Mouse (Mus musculus) embryonic facial prominence, embryonic 13.5 days (tissue): ENCODE measurements around the gene 4930595D18Rik. TPM values are rescaled to one million over a fixed set of nuclear protein-coding genes. Genes with fewer than 3 reads are reported as not detected.

ENCODE experiments used
- ATAC-seq: fragments of 200-750 bp; cut with Nextera tagmentation; 2 replicates; pipeline ENCODE4 v1.8.0; 2017; ENCODE audit warnings: low read depth; ENCODE audit not compliant: insufficient number of reproducible peaks, insufficient read depth, low FRiP score, low TSS enrichment
- H3K27ac ChIP-seq: fragments of 300-500 bp; sonication (generic); 2 replicates; pipeline ENCODE4 v1.5.1; 2015; ENCODE audit warnings: moderate library complexity, mild to moderate bottlenecking, inconsistent platforms
- H3K27me3 ChIP-seq: fragments of 300-500 bp; sonication (generic); 2 replicates; pipeline ENCODE4 v1.6.1; 2015; ENCODE audit warnings: mild to moderate bottlenecking, inconsistent platforms
- H3K36me3 ChIP-seq: fragments of 300-500 bp; sonication (generic); 2 replicates; pipeline ENCODE4 v1.6.1; 2015; ENCODE audit warnings: mild to moderate bottlenecking, inconsistent platforms
- H3K4me1 ChIP-seq: fragments of 300-500 bp; sonication (generic); 2 replicates; pipeline ENCODE4 v1.6.1; 2015; ENCODE audit warnings: inconsistent platforms
- H3K4me2 ChIP-seq: fragments of 300-500 bp; sonication (generic); 2 replicates; pipeline ENCODE4 v1.6.1; 2015; ENCODE audit warnings: moderate library complexity, mild to moderate bottlenecking, inconsistent platforms
- H3K4me3 ChIP-seq: fragments of 300-500 bp; sonication (generic); 2 replicates; pipeline ENCODE4 v1.5.1; 2015; ENCODE audit warnings: mild to moderate bottlenecking, inconsistent platforms
- H3K9ac ChIP-seq: fragments of 300-500 bp; sonication (generic); 2 replicates; pipeline ENCODE4 v1.6.1; 2015; ENCODE audit warnings: mild to moderate bottlenecking, inconsistent platforms
- H3K9me3 ChIP-seq: fragments of 300-500 bp; sonication (generic); 2 replicates; pipeline ENCODE4 v1.6.1; 2016; ENCODE audit warnings: inconsistent platforms
- WGBS: fragments of 180-500 bp; shearing (Covaris S2); methylation state at CpG from one replicate; pipeline ENCODE4 v1.1.7; 2015; ENCODE audit warnings: mixed read lengths; 5-methylcytosine and 5-hydroxymethylcytosine counted together
- polyA plus RNA-seq: library from polyadenylated mRNA; unstranded; fragments of >200 nt; fragmentation: Nextera tagmentation; extraction: Ambion mirVana; gene quantifications from 2 replicates; pipeline ENCODE4 v1.2.1, GENCODE M21; 2015

Gene 4930595D18Rik
- polyA plus RNA-seq, 1 experiment from 2014 or later = not detected

- Histone ChIP-seq H3K9ac (no peak overlapping the region), H3K4me3 (no peak overlapping the region)
- WGBS = 79% methylated on average over 9 of the region's 9 CpGs
Measured at GRCm38 (mm10) chr12:111193331-111193730, 9.0 kb upstream of the 4930595D18Rik start.

DNA sequence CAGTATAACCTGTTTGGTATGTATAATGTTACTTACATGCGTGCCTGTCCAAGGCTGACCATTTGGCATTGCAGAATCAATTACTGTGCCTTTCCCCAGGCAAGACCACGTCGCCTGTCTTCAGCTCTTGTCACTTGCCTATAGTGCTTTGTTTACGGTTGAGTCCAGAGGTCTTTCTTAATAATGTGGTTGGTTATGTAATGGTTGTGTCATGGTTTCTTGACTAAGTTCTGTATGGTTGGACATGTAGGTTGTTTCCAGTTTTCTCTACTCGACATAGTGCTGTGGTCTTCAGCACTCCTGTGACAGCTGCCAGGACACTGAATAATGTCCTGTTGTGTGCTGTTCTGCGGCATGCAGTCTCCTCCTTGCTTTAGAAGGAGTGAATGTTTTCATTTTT, 8.5 kb upstream of the 4930595D18Rik start:
- peaks cover 16% of the 10 kb centered on the region for H3K4me1 ChIP-seq

More at GRCm38 (mm10) chr12:111193331-111193730, 9.0 kb upstream of the 4930595D18Rik start:
- Histone ChIP-seq H3K36me3 (no peaks in the 10 kb centered on the region), H3K9me3 (no peaks in the 10 kb centered on the region), H3K4me2 (no peak overlapping the region), H3K27me3 (no peaks in the 10 kb centered on the region), H3K4me1 (peaks cover 16% of the 10 kb centered on the region), H3K27ac (no peak overlapping the region; the same call in 1 of the 2 replicates)
- no peak for ATAC-seq

GRCm38 (mm10) chr12:111190891-111191290, 6.6 kb upstream of the 4930595D18Rik start:
- Histone ChIP-seq H3K4me3 (no peak overlapping the region), H3K36me3 (no peaks in the 10 kb centered on the region), H3K4me2 (no peak overlapping the region), H3K4me1 (peaks cover 16% of the 10 kb centered on the region), H3K9me3 (no peaks in the 10 kb centered on the region), H3K9ac (no peak overlapping the region), H3K27me3 (no peaks in the 10 kb centered on the region), H3K27ac (no peak overlapping the region)
- ATAC-seq = no peak
- 57% methylated on average over 2 of the region's 2 CpGs for WGBS

More for the DNA sequence above, 8.5 kb upstream of the 4930595D18Rik start:
- H3K4me2 ChIP-seq = no peak overlapping the region
- H3K36me3 ChIP-seq = no peaks in the 10 kb centered on the region
- H3K27me3 ChIP-seq = no peaks in the 10 kb centered on the region
- H3K9me3 ChIP-seq = no peaks in the 10 kb centered on the region
- ATAC-seq = no peak
- H3K9ac ChIP-seq = no peak overlapping the region
- H3K4me3 ChIP-seq = no peak overlapping the region
- 78% methylated on average over 6 of the region's 6 CpGs for WGBS
- H3K27ac ChIP-seq = no peak overlapping the region

GRCm38 (mm10) chr12:111190355-111190754, 6.1 kb upstream of the 4930595D18Rik start:
- Histone ChIP-seq H3K4me1 (peaks cover 16% of the 10 kb centered on the region), H3K4me3 (no peak overlapping the region), H3K4me2 (no peak overlapping the region), H3K9ac (no peak overlapping the region), H3K27me3 (no peaks in the 10 kb centered on the region), H3K36me3 (no peaks in the 10 kb centered on the region), H3K9me3 (no peaks in the 10 kb centered on the region), H3K27ac (no peak overlapping the region)
- no peak for ATAC-seq
- WGBS = 84% methylated on average over 5 of the region's 5 CpGs

GRCm38 (mm10) chr12:111188295-111188694, 4.0 kb upstream of the 4930595D18Rik start:
- Histone ChIP-seq H3K27me3 (no peaks in the 10 kb centered on the region), H3K9ac (no peak overlapping the region), H3K36me3 (no peaks in the 10 kb centered on the region), H3K9me3 (no peaks in the 10 kb centered on the region), H3K4me3 (no peak overlapping the region), H3K4me1 (peaks cover 8% of the 10 kb centered on the region), H3K4me2 (no peak overlapping the region), H3K27ac (no peak overlapping the region)
- 89% methylated on average over 4 of the region's 4 CpGs for WGBS
- ATAC-seq = no peak

- Histone ChIP-seq H3K9ac (no peak overlapping the region), H3K4me1 (no peaks in the 10 kb centered on the region; the same call in 1 of the 2 replicates), H3K36me3 (no peaks in the 10 kb centered on the region), H3K27ac (no peak overlapping the region), H3K4me3 (no peak overlapping the region), H3K4me2 (no peak overlapping the region), H3K27me3 (no peaks in the 10 kb centered on the region), H3K9me3 (no peaks in the 10 kb centered on the region)
- no peak for ATAC-seq
- WGBS = 91% methylated on average over 3 of the region's 3 CpGs
Measured at GRCm38 (mm10) chr12:111186986-111187385, 2.7 kb upstream of the 4930595D18Rik start.

- no peak overlapping the region for H3K4me3 ChIP-seq
- H3K9ac ChIP-seq = no peak overlapping the region
- no peak for ATAC-seq
- H3K4me2 ChIP-seq = no peak overlapping the region
- H3K4me1 ChIP-seq = no peaks in the 10 kb centered on the region; the same call in 1 of the 2 replicates
- no peak overlapping the region for H3K27ac ChIP-seq
- no peaks in the 10 kb centered on the region for H3K9me3 ChIP-seq
- WGBS = 90% methylated on average over 6 of the region's 6 CpGs
- no peaks in the 10 kb centered on the region for H3K36me3 ChIP-seq
- no peaks in the 10 kb centered on the region for H3K27me3 ChIP-seq
Measured at GRCm38 (mm10) chr12:111182378-111182777, 1.9 kb downstream of the 4930595D18Rik start.

DNA sequence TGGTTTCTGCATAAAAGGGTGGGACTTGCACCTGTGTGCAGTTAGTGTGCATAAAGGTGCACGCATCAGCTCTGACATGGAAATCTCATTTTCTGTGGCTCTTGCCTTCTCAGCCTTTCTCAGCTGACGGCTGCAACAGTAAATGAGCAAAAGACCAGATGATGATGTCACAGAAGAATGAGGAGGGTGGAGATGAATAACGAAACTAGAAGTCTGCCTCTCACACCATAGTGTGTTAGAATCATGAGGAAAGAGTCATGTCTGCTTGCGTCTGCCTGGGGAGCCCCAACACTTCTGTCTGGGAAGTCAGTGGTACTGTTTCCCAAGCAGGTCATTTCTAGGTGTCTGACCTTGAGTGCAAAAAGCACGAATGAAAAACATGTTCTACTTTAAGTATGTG, 2.4 kb downstream of the 4930595D18Rik start:
- Histone ChIP-seq H3K4me1 (no peaks in the 10 kb centered on the region; the same call in 1 of the 2 replicates), H3K4me2 (no peak overlapping the region), H3K9ac (no peak overlapping the region), H3K27me3 (no peaks in the 10 kb centered on the region), H3K27ac (no peak overlapping the region), H3K4me3 (no peak overlapping the region), H3K36me3 (no peaks in the 10 kb centered on the region), H3K9me3 (no peaks in the 10 kb centered on the region)
- 80% methylated on average over 5 of the region's 5 CpGs for WGBS
- no peak for ATAC-seq

DNA sequence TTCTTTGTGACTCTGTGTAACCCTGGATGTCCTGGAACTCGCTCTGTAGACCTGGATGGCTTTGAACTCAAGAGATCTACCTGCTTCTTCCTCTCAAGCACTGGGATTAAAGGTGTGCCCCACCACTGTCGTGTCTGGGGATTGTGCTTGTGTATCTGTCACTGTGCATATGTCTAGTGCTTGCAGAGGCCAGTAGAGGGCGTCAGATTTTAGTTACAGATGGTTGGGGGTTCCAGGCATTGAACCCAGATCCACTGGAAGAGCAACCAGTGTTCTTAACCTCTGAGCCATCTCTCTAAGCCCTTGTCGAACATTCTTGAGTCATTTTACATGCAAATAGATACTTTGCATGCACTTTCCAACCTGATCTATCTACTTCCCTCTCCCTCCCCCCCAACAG, 5.5 kb downstream of the 4930595D18Rik start:
- no peaks in the 10 kb centered on the region for H3K27me3 ChIP-seq
- ATAC-seq = no peak
- no peak overlapping the region for H3K27ac ChIP-seq
- H3K9me3 ChIP-seq = no peaks in the 10 kb centered on the region
- no peaks in the 10 kb centered on the region; the same call in 1 of the 2 replicates for H3K4me1 ChIP-seq
- H3K9ac ChIP-seq = no peak overlapping the region
- WGBS = 72% methylated on average over 4 of the region's 4 CpGs
- H3K4me2 ChIP-seq = no peak overlapping the region
- no peak overlapping the region for H3K4me3 ChIP-seq
- no peaks in the 10 kb centered on the region; the same call in 1 of the 2 replicates for H3K36me3 ChIP-seq

GRCm38 (mm10) chr12:111168891-111169290, 15.4 kb downstream of the 4930595D18Rik start:
- no peak overlapping the region for H3K4me3 ChIP-seq
- no peak overlapping the region for H3K9ac ChIP-seq
- H3K27ac ChIP-seq = no peak overlapping the region
- peaks cover 7% of the 10 kb centered on the region; the same call in 1 of the 2 replicates for H3K36me3 ChIP-seq
- H3K4me2 ChIP-seq = no peak overlapping the region
- ATAC-seq = no peak
- H3K27me3 ChIP-seq = no peaks in the 10 kb centered on the region
- no peaks in the 10 kb centered on the region for H3K9me3 ChIP-seq
- H3K4me1 ChIP-seq = peaks cover 28% of the 10 kb centered on the region
- 78% methylated on average over 4 of the region's 4 CpGs for WGBS

DNA sequence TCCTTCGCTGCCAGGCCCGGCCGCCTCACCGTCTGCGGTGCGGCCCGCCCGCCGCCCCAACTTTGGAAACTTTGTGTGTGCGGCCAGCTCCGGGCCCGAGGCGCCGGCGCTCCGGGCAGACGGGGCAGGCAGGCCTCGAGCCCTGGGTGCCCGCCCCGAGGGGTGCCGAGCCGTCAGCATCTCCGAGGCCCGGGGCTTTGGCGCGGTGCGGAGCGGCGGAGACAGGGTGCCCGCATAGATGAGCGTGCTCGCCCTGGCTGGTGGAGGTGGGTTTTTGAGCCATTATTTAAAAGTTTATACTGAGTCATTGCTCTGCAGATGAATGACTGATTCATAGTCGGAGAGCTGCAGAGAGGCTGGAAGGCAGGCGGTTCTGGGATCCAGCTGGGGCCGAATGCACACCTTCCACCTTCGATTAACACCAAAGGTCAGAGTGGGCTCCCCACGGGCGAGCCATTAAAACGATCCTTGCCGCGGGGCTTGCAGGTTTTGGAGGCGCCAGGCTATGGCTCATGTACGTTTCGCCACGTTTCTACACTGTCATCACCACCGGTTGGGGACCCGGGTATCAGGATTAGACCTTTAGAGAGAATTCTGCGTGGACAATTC, 17.5 kb downstream of the 4930595D18Rik start:
- Histone ChIP-seq H3K27ac (peak overlapping the region; percentile 85), H3K36me3 (peaks cover 4% of the 10 kb centered on the region; the same call in 1 of the 2 replicates), H3K4me3 (peak overlapping the region; percentile 82), H3K4me2 (peak overlapping the region; percentile 84), H3K9me3 (no peaks in the 10 kb centered on the region), H3K4me1 (peaks cover 42% of the 10 kb centered on the region), H3K27me3 (no peaks in the 10 kb centered on the region), H3K9ac (peak overlapping the region; percentile 90)
- ATAC-seq = no peak
- under 1% methylated on average over 48 of the region's 48 CpGs for WGBS

DNA sequence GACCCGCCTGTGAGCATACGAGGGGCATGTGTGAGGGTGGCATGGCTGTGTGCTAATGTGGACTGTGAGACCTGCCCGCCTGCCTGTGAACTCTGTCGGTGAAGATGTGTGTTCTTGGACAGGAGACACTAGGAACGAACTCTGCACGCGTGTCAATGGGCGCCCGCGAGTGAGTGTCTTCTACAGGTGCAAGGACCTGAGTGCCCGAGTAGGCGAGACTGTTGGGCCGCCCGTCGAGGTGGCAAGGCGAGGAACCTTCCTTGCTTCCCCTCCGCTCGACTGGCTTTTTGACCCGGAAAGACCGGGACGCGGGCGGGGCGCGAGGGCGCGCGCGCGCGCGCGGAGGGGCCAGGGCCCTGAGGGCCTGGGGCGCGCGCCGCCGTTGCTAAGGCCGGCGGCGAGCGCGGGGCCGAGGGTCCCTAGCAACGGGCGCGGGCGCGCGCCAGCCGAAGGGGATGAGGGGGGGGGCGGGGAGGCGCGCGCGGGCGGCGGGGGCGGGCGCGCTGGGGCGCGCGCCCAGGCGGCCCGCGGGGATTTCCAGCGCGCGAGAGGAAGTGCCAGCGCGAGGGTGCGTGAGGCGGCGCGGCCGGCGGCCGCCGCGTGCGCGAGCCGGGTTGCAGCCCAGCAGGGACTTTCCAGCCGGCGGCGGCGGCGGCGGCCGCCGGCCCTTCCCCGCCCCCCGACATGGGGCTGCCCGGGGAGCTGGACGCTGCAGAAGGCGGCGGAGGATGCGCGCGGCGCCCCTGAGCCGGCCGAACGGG, 18.3 kb downstream of the 4930595D18Rik start, which contains the start of gene Traf3:
TSS of gene Traf3 (plus strand) at position 540 of the 761 bp plus-strand sequence.
- Histone ChIP-seq H3K4me3 (peak within 1 kb of the TSS; percentile 82), H3K27ac (peak within 1 kb of the TSS; percentile 85), H3K36me3 (no peaks in the 10 kb centered on the region), H3K9ac (peak within 1 kb of the TSS; percentile 90), H3K4me1 (peaks cover 43% of the 10 kb centered on the region), H3K9me3 (no peaks in the 10 kb centered on the region), H3K27me3 (no peaks in the 10 kb centered on the region), H3K4me2 (peak within 1 kb of the TSS; percentile 84)
- WGBS = 5% methylated on average over 70 of the region's 105 CpGs
- ATAC-seq = no peak
